Mouse (Mus musculus) hindbrain, embryonic 13.5 days (tissue): ENCODE data around the gene Ripor2. TPM values are rescaled to one million over a fixed set of nuclear protein-coding genes. Genes with fewer than 3 reads are reported as not detected.
A peak's percentile ranks its signal among the peaks of the same experiment; 100 is the strongest.

Experiments
- ATAC-seq: fragments of 200-750 bp; cut with Nextera tagmentation; 2 replicates; pipeline ENCODE4 v1.8.0; 2017; ENCODE audit warnings: moderate TSS enrichment; ENCODE audit not compliant: low FRiP score
- H3K27ac ChIP-seq: fragments of 300-500 bp; sonication (generic); 2 replicates; pipeline ENCODE4 v1.5.1; 2015; ENCODE audit warnings: inconsistent platforms, mild to moderate bottlenecking, moderate library complexity
- H3K27me3 ChIP-seq: fragments of 300-500 bp; sonication (generic); 2 replicates; pipeline ENCODE4 v1.6.1; 2015; ENCODE audit warnings: mild to moderate bottlenecking, inconsistent platforms
- H3K36me3 ChIP-seq: fragments of 300-500 bp; sonication (generic); 2 replicates; pipeline ENCODE4 v1.6.1; 2015; ENCODE audit warnings: mild to moderate bottlenecking, inconsistent platforms
- H3K4me1 ChIP-seq: fragments of 300-500 bp; sonication (generic); replicated peaks from 2 replicates; pipeline ENCODE4 v1.6.1; 2015; ENCODE audit warnings: inconsistent platforms
- H3K4me2 ChIP-seq: fragments of 300-500 bp; sonication (generic); 2 replicates; pipeline ENCODE4 v1.6.1; 2015; ENCODE audit warnings: inconsistent platforms, mild to moderate bottlenecking, moderate library complexity
- H3K4me3 ChIP-seq: fragments of 300-500 bp; sonication (generic); 2 replicates; pipeline ENCODE4 v1.5.1; 2015; ENCODE audit warnings: mild to moderate bottlenecking, inconsistent platforms
- H3K9ac ChIP-seq: fragments of 300-500 bp; sonication (generic); 2 replicates; pipeline ENCODE4 v1.6.1; 2015; ENCODE audit warnings: mild to moderate bottlenecking, inconsistent platforms
- H3K9me3 ChIP-seq: fragments of 300-500 bp; sonication (generic); 2 replicates; pipeline ENCODE4 v1.6.1; 2016; ENCODE audit warnings: inconsistent platforms
- WGBS: fragments of 180-500 bp; shearing (Covaris S2); methylation state at CpG from one replicate; pipeline ENCODE4 v1.1.7; 2015; 5-methylcytosine and 5-hydroxymethylcytosine counted together
- polyA plus RNA-seq: library from polyadenylated mRNA; unstranded; fragments of >200 nt; fragmentation: Nextera tagmentation; extraction: Ambion mirVana; gene quantifications from 2 replicates; pipeline ENCODE4 v1.2.1, GENCODE M21; 2015

The Ripor2 gene
- polyA plus RNA-seq, 1 experiment from 2014 or later: 24.1 TPM

DNA sequence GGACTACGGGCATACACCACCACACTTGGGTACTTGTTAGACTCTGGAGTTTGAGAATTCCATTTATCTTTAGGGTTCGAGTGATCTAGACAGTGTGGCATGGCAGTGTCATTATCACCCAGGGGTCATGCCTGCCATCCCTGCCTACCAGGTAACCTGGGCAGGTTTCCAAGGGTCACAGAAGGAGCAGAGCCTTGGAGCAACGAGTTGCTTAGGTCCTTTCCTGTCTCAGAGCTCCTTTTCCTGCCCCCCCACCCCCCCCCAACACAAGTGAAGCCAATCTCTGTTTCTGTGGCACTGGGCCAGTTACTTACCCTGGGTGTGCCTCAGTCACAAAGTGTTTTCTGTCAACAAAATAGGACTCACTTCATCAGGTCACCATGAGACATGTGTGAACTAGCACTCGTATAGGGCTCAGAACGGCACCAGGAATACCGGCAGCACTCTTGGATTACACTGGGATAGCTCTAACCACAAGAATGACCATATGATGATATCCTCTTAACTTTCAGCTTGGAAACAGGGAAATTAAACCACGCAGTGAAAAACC is 130.7 kb downstream of the Ripor2 start:
- WGBS: 89% methylated on average over 7 of the region's 7 CpGs
- H3K4me2 ChIP-seq: no peak overlapping the region
- no peaks in the 10 kb centered on the region for H3K9me3 ChIP-seq
- H3K27me3 ChIP-seq: 0 out of 2 replicates have a peak, but pooled peaks cover 4% of the 10 kb centered on the region
- no peak for ATAC-seq
- peaks cover 53% of the 10 kb centered on the region for H3K36me3 ChIP-seq
- peaks cover 13% of the 10 kb centered on the region for H3K4me1 ChIP-seq
- H3K27ac ChIP-seq: no peak overlapping the region
- no peak overlapping the region for H3K9ac ChIP-seq
- H3K4me3 ChIP-seq: no peak overlapping the region

DNA sequence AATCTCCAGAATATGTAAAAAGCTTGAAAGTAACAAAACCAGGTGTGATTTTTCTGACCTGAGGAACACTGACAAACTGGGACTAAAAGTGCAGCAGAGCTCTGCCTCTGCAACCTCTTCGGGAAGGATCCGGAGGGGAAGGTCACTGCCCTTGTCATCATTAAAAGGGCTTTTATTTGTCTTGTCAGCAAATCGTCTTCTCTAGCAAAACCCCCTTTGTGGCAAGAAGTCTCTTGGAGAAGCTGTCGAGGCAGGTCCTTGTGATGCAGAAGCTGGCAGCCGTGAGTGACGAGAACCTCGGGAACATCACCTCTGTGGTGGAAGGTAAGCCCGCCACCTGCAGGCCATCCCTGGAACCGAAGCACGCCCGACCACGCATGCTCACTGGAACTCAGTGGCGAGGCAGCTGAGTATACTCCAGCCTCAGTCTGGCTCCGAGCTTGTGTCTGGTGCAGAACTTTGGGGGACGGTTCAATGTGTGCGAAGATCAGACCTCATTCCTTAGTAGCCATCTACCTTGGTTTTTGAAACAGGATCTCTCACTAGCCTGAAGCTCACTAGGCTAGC is 131.5 kb downstream of the Ripor2 start:
- H3K4me1 ChIP-seq: peaks cover 13% of the 10 kb centered on the region
- ATAC-seq: peak; percentile 83
- no peak overlapping the region for H3K27ac ChIP-seq
- no peak overlapping the region for H3K4me3 ChIP-seq
- peak overlapping the region; percentile 43 for H3K4me2 ChIP-seq
- no peaks in the 10 kb centered on the region for H3K9me3 ChIP-seq
- H3K9ac ChIP-seq: no peak overlapping the region
- H3K36me3 ChIP-seq: peaks cover 62% of the 10 kb centered on the region
- H3K27me3 ChIP-seq: 0 out of 2 replicates have a peak, but pooled peaks cover 4% of the 10 kb centered on the region
- 7% methylated on average over 16 of the region's 16 CpGs for WGBS

- 68% methylated on average over 9 of the region's 9 CpGs for WGBS
- Histone ChIP-seq H3K27ac (no peak overlapping the region), H3K27me3 (0 out of 2 replicates have a peak, but pooled peaks cover 4% of the 10 kb centered on the region), H3K4me1 (peaks cover 13% of the 10 kb centered on the region), H3K9ac (no peak overlapping the region), H3K4me2 (no peak overlapping the region), H3K4me3 (no peak overlapping the region), H3K36me3 (peaks cover 69% of the 10 kb centered on the region), H3K9me3 (no peaks in the 10 kb centered on the region)
- no peak for ATAC-seq
These were observed 132.4 kb downstream of the Ripor2 start for GRCm38 (mm10) chr13:24714360-24714885.

DNA sequence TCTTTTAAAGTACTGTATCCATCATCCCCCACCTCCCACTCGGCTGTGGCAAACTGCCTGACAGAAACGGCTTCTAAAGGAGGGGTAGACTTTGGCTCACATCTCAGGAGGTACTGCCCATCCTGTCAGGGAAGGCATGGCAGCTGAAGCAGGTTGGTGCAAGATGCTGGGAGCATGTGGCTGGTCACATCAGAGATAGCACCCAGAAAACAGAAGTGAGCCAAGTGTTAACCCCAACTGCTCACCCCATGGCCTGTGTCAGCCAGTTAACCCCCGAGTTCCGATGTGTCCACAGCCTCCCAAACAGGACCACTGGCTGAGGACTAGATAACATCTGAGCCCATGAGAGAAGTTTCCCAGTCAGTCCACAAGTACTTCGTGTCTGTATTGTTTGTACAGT is 133.6 kb downstream of the Ripor2 start:
- peaks cover 13% of the 10 kb centered on the region; the same call in 1 of the 2 replicates for H3K4me1 ChIP-seq
- no peak overlapping the region for H3K4me2 ChIP-seq
- ATAC-seq: no peak
- WGBS: 70% methylated on average over 5 of the region's 5 CpGs
- no peaks in the 10 kb centered on the region for H3K9me3 ChIP-seq
- H3K36me3 ChIP-seq: peaks cover 60% of the 10 kb centered on the region
- no peak overlapping the region for H3K27ac ChIP-seq
- H3K9ac ChIP-seq: no peak overlapping the region
- 0 out of 2 replicates have a peak, but pooled peaks cover 4% of the 10 kb centered on the region for H3K27me3 ChIP-seq
- no peak overlapping the region for H3K4me3 ChIP-seq

DNA sequence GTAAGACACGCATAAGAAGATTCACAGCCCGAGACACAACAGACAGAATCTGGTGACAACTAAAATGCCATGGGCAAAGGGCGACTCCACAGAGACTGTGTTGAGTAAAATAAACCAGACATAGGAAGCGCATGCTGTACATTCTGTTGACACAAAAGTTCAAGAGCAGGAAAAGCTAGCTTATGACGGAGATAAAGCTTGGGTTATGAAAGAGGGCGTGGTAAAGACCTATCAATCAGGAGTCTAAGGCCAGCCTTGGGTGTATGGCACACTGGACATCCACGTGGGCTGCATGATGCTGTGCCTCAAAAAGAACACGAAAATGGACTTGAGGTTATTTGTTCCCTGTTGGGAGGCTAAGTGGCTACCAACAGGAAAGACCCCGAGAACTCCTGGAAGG is 134.5 kb downstream of the Ripor2 start:
- WGBS: 83% methylated on average over 9 of the region's 9 CpGs
- H3K9me3 ChIP-seq: no peaks in the 10 kb centered on the region
- no peak for ATAC-seq

DNA sequence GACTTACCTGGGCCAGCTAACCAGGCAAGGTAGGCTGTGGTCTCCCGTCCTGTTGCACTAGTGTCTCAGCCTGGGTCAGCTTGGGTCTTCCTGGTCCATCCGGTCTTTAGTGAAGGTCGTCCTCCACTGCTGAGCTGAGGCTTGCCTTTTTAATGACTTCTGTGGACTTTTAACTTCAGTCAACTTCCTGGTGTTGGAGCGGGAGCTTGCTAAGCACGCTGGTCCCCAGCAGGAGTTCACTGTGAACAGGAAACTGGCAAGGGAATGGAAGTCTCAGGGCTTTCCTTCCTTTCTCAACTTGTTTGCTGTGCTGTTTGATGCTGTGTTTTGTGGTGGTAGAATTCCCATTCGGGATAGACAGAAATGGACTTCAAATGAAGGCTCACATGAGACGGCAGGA is 135.7 kb downstream of the Ripor2 start:
- 0 out of 2 replicates have a peak, but pooled peaks cover 4% of the 10 kb centered on the region for H3K27me3 ChIP-seq
- H3K36me3 ChIP-seq: peaks cover 52% of the 10 kb centered on the region
- WGBS: 81% methylated on average over 7 of the region's 7 CpGs
- ATAC-seq: no peak
- H3K4me3 ChIP-seq: no peak overlapping the region
- H3K9me3 ChIP-seq: no peaks in the 10 kb centered on the region
- peaks cover 13% of the 10 kb centered on the region; the same call in 1 of the 2 replicates for H3K4me1 ChIP-seq
- H3K9ac ChIP-seq: no peak overlapping the region
- no peak overlapping the region for H3K4me2 ChIP-seq
- H3K27ac ChIP-seq: no peak overlapping the region

More for the DNA sequence above, 134.5 kb downstream of the Ripor2 start:
- no peak overlapping the region for H3K9ac ChIP-seq
- H3K27ac ChIP-seq: no peak overlapping the region
- H3K4me1 ChIP-seq: peaks cover 13% of the 10 kb centered on the region; the same call in 1 of the 2 replicates
- H3K36me3 ChIP-seq: peaks cover 52% of the 10 kb centered on the region
- 0 out of 2 replicates have a peak, but pooled peaks cover 4% of the 10 kb centered on the region for H3K27me3 ChIP-seq
- no peak overlapping the region for H3K4me2 ChIP-seq
- H3K4me3 ChIP-seq: no peak overlapping the region

GRCm38 (mm10) chr13:24721502-24721901 is 139.5 kb downstream of the Ripor2 start:
- ATAC-seq: no peak
- H3K4me3 ChIP-seq: no peak overlapping the region
- WGBS: 83% methylated on average over 10 of the region's 10 CpGs

DNA sequence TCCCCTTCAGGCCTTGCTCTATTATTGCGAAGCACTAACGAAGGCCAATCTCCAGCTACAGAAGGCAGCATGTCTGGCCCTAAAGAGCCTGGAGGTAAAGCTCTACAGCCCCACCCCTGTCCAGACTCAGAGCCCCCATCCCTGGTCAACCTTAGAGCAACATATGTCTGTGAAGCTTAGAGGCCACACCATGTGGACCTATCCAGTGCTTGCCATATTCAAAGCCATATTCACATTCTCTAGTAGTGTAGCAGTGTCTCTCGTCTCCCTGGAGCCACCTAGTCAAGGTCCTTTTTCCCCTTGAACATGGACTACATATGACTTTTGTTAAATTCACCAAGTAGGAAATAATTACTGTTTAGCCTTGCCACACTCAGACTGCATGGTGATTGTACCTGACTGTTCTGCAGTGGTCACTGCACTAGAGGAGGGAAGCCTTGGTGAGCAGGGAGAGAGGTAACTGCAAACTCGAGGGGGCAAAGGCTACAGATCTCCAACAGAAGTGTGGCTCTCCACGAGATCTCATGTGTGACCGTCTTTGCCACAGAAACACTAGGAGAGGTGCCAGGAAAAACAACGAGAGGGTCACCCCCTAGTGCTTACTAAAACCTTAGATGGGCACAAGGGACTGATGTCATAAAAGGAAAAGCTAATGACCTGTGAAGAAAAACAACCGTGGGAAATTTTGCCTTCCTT is 141.9 kb downstream of the Ripor2 start:
- Histone ChIP-seq H3K9me3 (no peaks in the 10 kb centered on the region), H3K27me3 (no peaks in the 10 kb centered on the region), H3K27ac (no peak overlapping the region), H3K4me1 (peaks cover 10% of the 10 kb centered on the region), H3K9ac (0 out of 2 replicates have a peak overlapping the region, but pooled peaks have one; percentile 8), H3K4me3 (no peak overlapping the region), H3K36me3 (peaks cover 40% of the 10 kb centered on the region), H3K4me2 (no peak overlapping the region)
- ATAC-seq: no peak
- 55% methylated on average over 8 of the region's 8 CpGs for WGBS

More at GRCm38 (mm10) chr13:24721502-24721901, 139.5 kb downstream of the Ripor2 start:
- Histone ChIP-seq H3K9ac (no peak overlapping the region), H3K4me2 (no peak overlapping the region), H3K4me1 (peaks cover 10% of the 10 kb centered on the region), H3K36me3 (peaks cover 57% of the 10 kb centered on the region), H3K9me3 (no peaks in the 10 kb centered on the region), H3K27ac (no peak overlapping the region), H3K27me3 (no peaks in the 10 kb centered on the region)

DNA sequence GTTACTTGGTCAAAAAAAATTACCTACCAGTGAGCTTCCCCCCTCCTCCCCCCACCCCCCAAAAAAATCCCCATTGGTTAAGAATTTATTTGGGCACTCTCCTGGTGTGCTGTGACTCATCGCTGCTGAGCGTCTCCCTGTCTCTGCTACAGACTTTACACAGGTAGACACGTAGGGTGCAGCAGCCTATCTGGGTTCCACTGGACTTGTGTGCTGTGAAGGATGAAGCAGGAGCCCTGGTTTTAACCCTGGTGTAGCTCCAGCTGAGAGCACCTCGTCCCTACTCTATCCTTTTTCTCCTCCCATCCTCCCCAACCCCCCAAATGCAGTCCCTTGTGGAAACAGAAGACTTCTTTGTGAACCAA is 142.4 kb downstream of the Ripor2 start:
- 58% methylated on average over 4 of the region's 4 CpGs for WGBS
- Histone ChIP-seq H3K27ac (no peak overlapping the region), H3K9ac (no peak overlapping the region), H3K4me2 (no peak overlapping the region), H3K9me3 (no peaks in the 10 kb centered on the region), H3K27me3 (no peaks in the 10 kb centered on the region), H3K36me3 (peaks cover 36% of the 10 kb centered on the region), H3K4me3 (no peak overlapping the region), H3K4me1 (peaks cover 10% of the 10 kb centered on the region)
- ATAC-seq: no peak

- H3K4me3 ChIP-seq: no peak overlapping the region
- 91% methylated on average over 5 of the region's 5 CpGs for WGBS
- no peak overlapping the region for H3K4me2 ChIP-seq
- no peaks in the 10 kb centered on the region for H3K9me3 ChIP-seq
- H3K36me3 ChIP-seq: peaks cover 30% of the 10 kb centered on the region
- no peaks in the 10 kb centered on the region for H3K27me3 ChIP-seq
- H3K4me1 ChIP-seq: peaks cover 4% of the 10 kb centered on the region; the same call in 1 of the 2 replicates
- no peak for ATAC-seq
- H3K27ac ChIP-seq: no peak overlapping the region
- no peak overlapping the region for H3K9ac ChIP-seq
These were observed 147.1 kb downstream of the Ripor2 start for GRCm38 (mm10) chr13:24729128-24729527.

- no peak overlapping the region for H3K27ac ChIP-seq
- H3K36me3 ChIP-seq: peaks cover 13% of the 10 kb centered on the region
- no peak overlapping the region for H3K4me2 ChIP-seq
- H3K4me1 ChIP-seq: no peaks in the 10 kb centered on the region
- no peak overlapping the region for H3K4me3 ChIP-seq
- no peaks in the 10 kb centered on the region for H3K9me3 ChIP-seq
- H3K27me3 ChIP-seq: no peaks in the 10 kb centered on the region
- WGBS: 88% methylated on average over 5 of the region's 5 CpGs
- no peak for ATAC-seq
- H3K9ac ChIP-seq: no peak overlapping the region
These were observed 152.5 kb downstream of the Ripor2 start for GRCm38 (mm10) chr13:24734502-24734901.

DNA sequence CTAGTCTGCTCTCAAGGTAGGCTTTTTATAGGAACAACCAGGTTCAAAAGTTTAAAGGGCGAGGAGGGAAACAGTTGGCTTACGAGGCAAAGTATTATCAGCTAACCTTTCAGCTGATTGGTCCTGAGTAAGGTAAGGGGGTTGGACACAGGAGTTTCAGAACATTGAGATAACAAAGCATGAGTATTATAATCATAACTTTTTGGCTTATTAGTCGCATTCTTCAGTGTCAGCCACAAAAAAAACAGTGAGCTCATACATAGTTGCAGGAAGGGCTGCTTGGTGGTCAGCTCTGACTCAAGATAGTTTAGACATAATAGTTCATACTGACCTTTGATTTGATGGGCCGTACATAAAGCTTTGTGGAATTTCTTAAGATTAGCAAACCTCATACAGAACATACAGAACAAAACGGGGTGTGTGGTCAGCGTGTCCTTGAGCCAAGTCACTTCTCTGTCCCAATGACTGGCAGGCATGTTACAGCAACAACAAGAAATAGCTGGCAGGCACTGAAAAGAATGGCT is 153.7 kb downstream of the Ripor2 start:
- Histone ChIP-seq H3K9me3 (no peaks in the 10 kb centered on the region), H3K4me2 (no peak overlapping the region), H3K27ac (no peak overlapping the region), H3K4me3 (no peak overlapping the region), H3K4me1 (no peaks in the 10 kb centered on the region), H3K9ac (no peak overlapping the region), H3K27me3 (no peaks in the 10 kb centered on the region), H3K36me3 (peaks cover 13% of the 10 kb centered on the region)
- 86% methylated on average over 6 of the region's 6 CpGs for WGBS
- no peak for ATAC-seq
